Mouse (Mus musculus): Measurements from ENCODE around the gene Gm21319. TPM values are rescaled to one million over a fixed set of nuclear protein-coding genes. Genes with fewer than 3 reads are reported as not detected.
"Not testable (repeated sequence)": the region's sequence is repeated elsewhere in the genome, so short reads cannot be mapped to it uniquely, and the experiment has no call there.

Gm21319 gene
- polyA plus RNA-seq (2016; fragmentation: Nextera tagmentation; extraction: Ambion mirVana): not detected in 2 replicates

GRCm38 (mm10) chr12:87775655-87776054, at the start of gene Gm21319:
Gene Gm21319, minus strand, starts transcription at chr12:87775755.
- not testable (repeated sequence) for H3K27ac ChIP-seq; DNase-seq (ENCODE audit: low spot score); H3K4me3 ChIP-seq; H3K9me3 ChIP-seq; H3K36me3 ChIP-seq; H3K27me3 ChIP-seq (ENCODE audit: insufficient read depth, poor library complexity, severe bottlenecking); H3K4me1 ChIP-seq
- WGBS: 79% methylated on average over 4 of the region's 4 CpGs

GRCm38 (mm10) chr12:87816277-87816676, 40.7 kb upstream of the Gm21319 start, which contains the start of gene BB287469:
Gene BB287469, plus strand, starts transcription at chr12:87816577.
- not testable (repeated sequence) for H3K36me3 ChIP-seq; H3K4me3 ChIP-seq; H3K9me3 ChIP-seq; H3K27ac ChIP-seq; H3K27me3 ChIP-seq (ENCODE audit: insufficient read depth, poor library complexity, severe bottlenecking); DNase-seq (ENCODE audit: low spot score); H3K4me1 ChIP-seq
- WGBS: 77% methylated on average over 5 of the region's 6 CpGs

GRCm38 (mm10) chr12:87797971-87798370, 22.4 kb upstream of the Gm21319 start:
- H3K4me1 ChIP-seq; H3K4me3 ChIP-seq; H3K27ac ChIP-seq; H3K9me3 ChIP-seq; H3K27me3 ChIP-seq (ENCODE audit: insufficient read depth, poor library complexity, severe bottlenecking); DNase-seq (ENCODE audit: low spot score); H3K36me3 ChIP-seq: not testable (repeated sequence)
- 86% methylated on average over 5 of the region's 5 CpGs for WGBS

- H3K27ac ChIP-seq; H3K4me1 ChIP-seq; H3K27me3 ChIP-seq (ENCODE audit: insufficient read depth, poor library complexity, severe bottlenecking); H3K9me3 ChIP-seq; H3K4me3 ChIP-seq; DNase-seq (ENCODE audit: low spot score); H3K36me3 ChIP-seq: not testable (repeated sequence)
- WGBS: 86% methylated on average over 1 of the region's 1 CpGs
These were observed 19.7 kb upstream of the Gm21319 start, which contains the start of gene Gm21936 for GRCm38 (mm10) chr12:87795212-87795611. Gene Gm21936, plus strand, starts transcription at chr12:87795512.

Other genes with a start within 250 kb of the Gm21319 start
- gene Oog1, start 173.1 kb downstream of the Gm21319 start, polyA plus RNA-seq (2016; fragmentation: Nextera tagmentation; extraction: Ambion mirVana): not detected in 2 replicates
- gene Gm4027, start 156.9 kb downstream of the Gm21319 start, polyA plus RNA-seq (2016; fragmentation: Nextera tagmentation; extraction: Ambion mirVana): not detected in 2 replicates
- not detected in 2 replicates for gene Gm16381, start 131.1 kb downstream of the Gm21319 start, polyA plus RNA-seq (2016; fragmentation: Nextera tagmentation; extraction: Ambion mirVana)
- not detected in 2 replicates for gene Gm21936, start 19.8 kb upstream of the Gm21319 start, polyA plus RNA-seq (2016; fragmentation: Nextera tagmentation; extraction: Ambion mirVana)
- not detected in 2 replicates for gene BB287469, start 40.8 kb upstream of the Gm21319 start, polyA plus RNA-seq (2016; fragmentation: Nextera tagmentation; extraction: Ambion mirVana)
- gene Gm2001, start 66.6 kb upstream of the Gm21319 start, polyA plus RNA-seq (2016; fragmentation: Nextera tagmentation; extraction: Ambion mirVana): not detected in 2 replicates
- gene Gm2016, start 98.3 kb upstream of the Gm21319 start, polyA plus RNA-seq (2016; fragmentation: Nextera tagmentation; extraction: Ambion mirVana): not detected in 2 replicates
- not detected in 2 replicates for gene Gm2022, start 119.6 kb upstream of the Gm21319 start, polyA plus RNA-seq (2016; fragmentation: Nextera tagmentation; extraction: Ambion mirVana)
- not detected in 2 replicates for gene Gm2035, start 144.1 kb upstream of the Gm21319 start, polyA plus RNA-seq (2016; fragmentation: Nextera tagmentation; extraction: Ambion mirVana)
- not detected in 2 replicates for gene Gm2042, start 178.3 kb upstream of the Gm21319 start, polyA plus RNA-seq (2016; fragmentation: Nextera tagmentation; extraction: Ambion mirVana)
- gene Gm2075, start 236.1 kb upstream of the Gm21319 start, polyA plus RNA-seq (2016; fragmentation: Nextera tagmentation; extraction: Ambion mirVana): not detected in 2 replicates
- gene Gm6803, start 243.0 kb upstream of the Gm21319 start, polyA plus RNA-seq (2016; fragmentation: Nextera tagmentation; extraction: Ambion mirVana): not detected in 2 replicates

Data from heart, embryonic 10.5 days (tissue).